Mouse (Mus musculus) MEL-GATA-1-ER (cell line): ENCODE measurements around the gene Bace2.

Source experiments
- DNase-seq: peaks from one replicate; pipeline ENCODE4 v3.0.0-alpha.2; 2012; ENCODE audit warnings: low read depth; ENCODE audit errors: extremely low read depth

Bace2 gene

DNA sequence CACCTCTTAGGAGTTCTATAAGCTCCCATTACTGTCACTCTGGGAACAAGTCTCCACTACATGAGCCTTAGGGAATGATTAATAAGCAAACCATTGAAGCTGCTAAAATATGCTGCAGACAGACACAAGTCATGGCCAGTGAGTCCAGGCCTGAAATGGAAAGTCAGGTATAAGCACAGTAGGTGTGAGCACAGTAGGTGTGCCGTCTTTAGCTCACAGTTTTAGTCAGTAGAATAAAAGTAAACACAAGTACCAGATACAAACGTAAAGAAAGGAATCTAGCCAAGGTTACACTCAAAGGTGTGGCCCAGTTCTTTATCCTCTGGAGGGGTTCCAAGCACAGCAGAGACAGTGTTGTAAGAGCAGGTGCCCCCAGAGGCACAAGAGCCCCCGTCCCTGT is 110.9 kb downstream of the Bace2 start:
- no peak for DNase-seq

DNA sequence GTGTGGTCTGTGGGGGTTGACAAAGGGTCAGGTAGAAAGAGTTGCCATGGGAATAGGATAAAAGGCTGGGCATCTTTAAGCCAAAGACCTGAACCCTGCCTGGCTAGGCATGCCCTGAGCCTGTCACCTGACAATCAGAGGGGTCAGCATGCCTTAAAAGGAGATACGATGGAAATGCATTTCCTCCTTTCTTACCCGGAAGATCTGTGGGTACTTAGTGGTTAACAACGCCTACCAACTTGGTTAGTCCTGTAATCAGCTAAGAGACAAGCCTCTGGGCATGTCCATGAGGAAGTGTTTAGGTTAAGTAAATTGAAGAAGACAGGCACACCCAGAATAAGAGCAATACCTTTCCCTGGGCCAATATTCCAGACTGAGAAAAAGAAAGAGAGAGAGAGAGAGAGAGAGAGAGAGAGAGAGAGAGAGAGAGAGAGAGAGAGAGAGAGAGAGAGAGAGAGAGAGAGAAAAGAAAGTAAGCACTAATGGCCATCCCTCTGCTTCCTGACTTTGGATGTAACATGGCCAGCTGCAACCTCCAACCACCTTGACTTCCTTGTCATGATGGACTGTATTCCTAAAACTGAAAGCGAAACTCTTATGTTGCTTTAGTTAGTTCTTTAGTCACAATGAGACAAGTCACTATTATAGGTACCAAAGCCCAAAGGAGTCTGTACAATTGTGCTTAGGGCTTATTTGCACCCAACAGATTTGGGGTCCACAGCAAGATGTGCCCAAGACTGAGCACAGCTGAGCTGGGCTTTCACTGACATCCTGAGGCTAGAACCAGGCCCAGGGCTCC is 111.7 kb downstream of the Bace2 start:
- peak; percentile 68 for DNase-seq

DNA sequence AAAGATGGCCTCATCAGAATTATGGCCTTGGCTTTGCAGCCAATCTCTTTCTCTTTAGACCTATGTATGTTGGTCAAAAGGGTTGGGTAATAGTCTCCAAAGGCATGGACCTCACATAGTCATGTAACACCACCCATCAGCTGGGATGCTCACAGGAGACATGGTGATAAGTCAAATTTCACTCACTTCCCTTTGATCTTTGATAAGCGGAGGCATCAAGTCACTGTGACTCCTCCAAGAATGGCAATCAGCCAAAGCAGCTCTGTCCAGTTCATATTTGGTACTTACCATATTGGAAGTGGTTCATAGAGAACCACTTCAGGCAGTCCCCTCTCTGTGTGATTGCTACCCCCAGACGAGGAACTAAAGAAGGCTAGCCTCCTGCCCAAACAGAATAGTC is 118.1 kb downstream of the Bace2 start:
- no peak for DNase-seq

DNA sequence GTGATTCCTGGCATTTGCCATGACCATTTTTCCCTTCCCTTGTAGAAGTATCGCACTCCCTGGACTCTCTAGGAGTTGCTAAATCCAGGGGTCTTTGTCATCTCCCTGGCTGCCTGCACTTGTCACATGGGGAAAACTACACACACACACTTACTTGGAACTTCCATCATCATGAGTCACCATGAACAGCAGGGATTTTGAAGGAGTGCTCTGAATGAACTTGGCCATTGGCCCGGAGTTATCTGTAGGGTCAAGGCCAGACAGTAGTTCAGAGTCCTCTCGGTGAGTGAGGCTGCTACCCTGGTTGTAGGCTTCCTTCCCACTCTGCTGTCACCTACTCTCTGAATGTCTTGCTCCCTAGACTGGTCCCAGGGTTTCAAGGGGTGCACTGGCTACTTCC is 119.0 kb downstream of the Bace2 start:
- DNase-seq: no peak

DNA sequence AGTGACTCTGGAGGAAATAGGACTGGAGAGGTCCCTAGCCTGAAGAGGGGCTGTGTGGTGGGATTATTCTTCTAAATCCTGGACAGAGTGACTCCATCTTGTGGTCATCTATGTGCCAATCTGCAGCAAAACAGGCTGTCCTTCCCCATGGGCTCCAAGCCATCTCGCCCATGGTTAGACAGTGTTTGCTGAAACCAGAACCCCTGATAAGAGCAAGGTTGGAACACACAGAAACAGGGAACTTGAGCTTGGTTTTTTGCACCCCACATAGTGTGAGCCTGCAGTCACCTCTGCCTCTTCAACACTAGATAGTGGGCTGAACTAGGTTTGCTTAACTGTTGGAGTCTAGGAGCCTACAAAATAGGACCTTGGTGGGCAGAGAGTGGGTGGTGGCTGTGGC is 120.0 kb downstream of the Bace2 start:
- peak; percentile 82 for DNase-seq

DNA sequence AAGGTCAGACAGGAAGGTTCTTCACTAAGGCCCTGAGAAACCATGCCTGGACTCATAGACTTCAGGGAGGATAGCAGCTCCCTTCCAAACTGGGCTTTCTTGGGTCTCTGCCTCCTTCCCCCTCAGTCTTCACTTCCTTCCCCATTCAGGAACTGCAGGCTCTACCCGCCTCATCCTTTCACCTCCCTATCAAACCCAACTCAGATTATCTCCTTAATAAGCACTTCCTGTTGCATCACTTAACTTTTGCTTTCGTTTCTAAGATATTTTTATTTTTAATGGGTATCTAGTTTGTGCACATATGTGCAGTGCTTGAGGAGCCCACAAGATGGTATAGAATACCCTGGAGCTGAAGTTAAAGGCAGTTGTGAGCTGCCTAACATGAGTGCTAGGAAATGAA is 122.1 kb downstream of the Bace2 start:
- DNase-seq: peak; percentile 67

DNA sequence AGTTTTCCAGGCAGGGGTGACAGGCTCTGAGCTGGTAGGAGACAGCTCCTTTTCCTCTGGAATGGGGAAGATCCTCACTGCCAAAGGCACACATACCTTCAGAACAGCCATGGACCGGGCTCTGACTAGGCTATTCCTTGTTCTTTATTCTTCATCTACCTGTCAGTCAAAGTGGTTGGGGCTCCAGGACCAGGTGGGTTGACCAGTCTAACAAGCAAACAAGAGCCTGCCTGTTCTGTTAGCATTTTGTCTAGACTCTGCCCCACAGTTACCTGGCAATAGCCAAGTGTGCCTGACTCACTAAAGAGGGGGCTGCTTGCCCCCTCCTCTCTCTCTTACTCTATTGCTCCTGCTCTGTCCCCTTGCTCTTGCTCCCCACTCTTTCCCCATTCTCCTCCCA is 135.8 kb downstream of the Bace2 start:
- DNase-seq: no peak
